ENCODE assay signal across 12 mouse cellular contexts in genomic region chr12:69783247-69784025, GRCm38 (mm10). TPM values are rescaled to one million over a fixed set of nuclear protein-coding genes. Genes with fewer than 3 reads are reported as not detected.
DNase-seq lines count a peak whose midpoint lies in the region; ATAC-seq and TF ChIP-seq lines count a peak whose summit lies in the region.
"Had no signal": no experiment of that assay in that cellular context is flagged by ENCODE, and none has a peak within 500 bp of the region (broad histone marks: within the 10 kb centered on the region; RNA-seq: fewer than 3 reads in every experiment).

No protein-coding gene starts in this region.

- no peaks in the 10 kb centered on the region for H3K9me3 ChIP-seq in heart, embryonic 12.5 days (replicated peaks)
- no peaks in the 10 kb centered on the region for H3K9me3 ChIP-seq in kidney, postnatal 0 days (replicated peaks; ENCODE audit: low read length)
- H3K9me3 ChIP-seq: limb, embryonic 15.5 days; midbrain, embryonic 13.5 days had no signal

- H3K4me1 ChIP-seq in heart, embryonic 12.5 days (replicated peaks): peaks cover 23% of the 10 kb centered on the region
- H3K4me1 ChIP-seq in kidney, postnatal 0 days (replicated peaks; ENCODE audit: insufficient read depth, low read length): 0 out of 2 replicates have a peak, but pooled peaks cover 11% of the 10 kb centered on the region
- H3K4me1 ChIP-seq: limb, embryonic 15.5 days; midbrain, embryonic 13.5 days had no signal

- WGBS in heart, embryonic 12.5 days: 52% methylated on average over 6 of the region's 6 CpGs
- WGBS in kidney, postnatal 0 days: 60% methylated on average over 6 of the region's 6 CpGs

- no peak for DNase-seq in heart, adult 18-20 months
- DNase-seq in c-Kit-negative CD71-positive TER-119-positive erythroid progenitor cells, embryonic 14.5 days (ENCODE audit: low read depth, low spot score): peak; percentile 82
- DNase-seq in kidney, postnatal 0 days (ENCODE audit: low spot score): no peak
- DNase-seq in adipocyte (ENCODE audit: low spot score): no peak
- no peak for DNase-seq in urinary bladder, adult 2 months (ENCODE audit: low spot score)
- DNase-seq: cerebellum, adult 9-10 months had no signal

- H3K27me3 ChIP-seq in heart, embryonic 12.5 days (replicated peaks): no peaks in the 10 kb centered on the region
- no peaks in the 10 kb centered on the region for H3K27me3 ChIP-seq in kidney, postnatal 0 days (ENCODE audit: insufficient read depth, low read length)

- no peaks in the 10 kb centered on the region for H3K36me3 ChIP-seq in heart, embryonic 12.5 days
- no peaks in the 10 kb centered on the region for H3K36me3 ChIP-seq in kidney, postnatal 0 days (ENCODE audit: insufficient read depth, low read length)
- H3K36me3 ChIP-seq: limb, embryonic 15.5 days; midbrain, embryonic 13.5 days had no signal

- peak; percentile 89 for ATAC-seq in heart, embryonic 12.5 days (ENCODE audit: insufficient number of reproducible peaks, low FRiP score)
- ATAC-seq in kidney, postnatal 0 days (replicated peaks; ENCODE audit: low FRiP score, low read depth): 0 out of 2 replicates have a peak, but pooled peaks have one; percentile 33
- ATAC-seq in megakaryocyte-erythroid progenitor cell, adult 5-6 weeks (replicated peaks; ENCODE audit: low FRiP score, low TSS enrichment, poor library complexity, severe bottlenecking): peak; percentile 89
- ATAC-seq in cerebellum, adult (ENCODE audit: insufficient number of reproducible peaks, low FRiP score, low TSS enrichment): no peak
- ATAC-seq: CD4-positive, CD25-positive, alpha-beta regulatory T cell, adult 4 months; midbrain, embryonic 13.5 days had no signal

- 0 out of 2 replicates have a peak overlapping the region, but pooled peaks have one; percentile 2 for H3K4me2 ChIP-seq in heart, embryonic 12.5 days
- no peak overlapping the region for H3K4me2 ChIP-seq in kidney, postnatal 0 days (ENCODE audit: low read length)
- H3K4me2 ChIP-seq: limb, embryonic 15.5 days; midbrain, embryonic 13.5 days had no signal

- TF ChIP-seq CTCF in kidney, postnatal 0 days (IDR thresholded peaks at IDR 0.05; ENCODE audit: low read depth): no peak

- no peak overlapping the region for H3K9ac ChIP-seq in heart, embryonic 12.5 days
- H3K9ac ChIP-seq in kidney, postnatal 0 days (ENCODE audit: low read depth, low read length): no peak overlapping the region
- H3K9ac ChIP-seq: limb, embryonic 15.5 days; midbrain, embryonic 13.5 days had no signal

- H3K27ac ChIP-seq in heart, embryonic 12.5 days (ENCODE audit: poor library complexity, severe bottlenecking): peak overlapping the region; percentile 10
- peak overlapping the region; percentile 90 for H3K27ac ChIP-seq in kidney, postnatal 0 days
- H3K27ac ChIP-seq: limb, embryonic 15.5 days; midbrain, embryonic 13.5 days had no signal

- H3K4me3 ChIP-seq in heart, embryonic 12.5 days: no peak overlapping the region
- no peak overlapping the region for H3K4me3 ChIP-seq in kidney, postnatal 0 days (replicated peaks; ENCODE audit: low read depth, low read length)
- H3K4me3 ChIP-seq: limb, embryonic 15.5 days; midbrain, embryonic 13.5 days had no signal

RNA-seq across cellular contexts. Expression of gene Cdkl1, which starts 7.6 kb away (rescaled TPM):
- polyA plus RNA-seq in heart, embryonic 12.5 days (2016; fragmentation: Nextera tagmentation; extraction: Ambion mirVana): 5.0 TPM in 2 replicates
- total RNA-seq in heart, adult 18-20 months (2021): 10 to 100 TPM; 11.2 to 15.7 TPM
- 85.5 and 93.2 TPM in 2 replicates for polyA plus RNA-seq in kidney, postnatal 0 days (2015; fragmentation: Nextera tagmentation; extraction: Ambion mirVana)
- total RNA-seq in megakaryocyte-erythroid progenitor cell, adult 5-6 weeks (2014; fragmentation: Nextera tagmentation): 0.27 and 0.57 TPM in 2 replicates
- 1.2 and 2.1 TPM in 2 replicates for total RNA-seq in megakaryocyte-erythroid progenitor cell, adult 5-6 weeks (2017)
- polyA plus RNA-seq in urinary bladder, adult 2 months (2012; rRNA removed): 5.4 and 11.1 TPM in 2 replicates
- polyA plus RNA-seq: CD4-positive, CD25-positive, alpha-beta regulatory T cell, adult 4 months had no signal

RNA-seq across cellular contexts. Expression of gene Atp5s, which starts 58.7 kb away (rescaled TPM):
- 31.1 and 31.2 TPM in 2 replicates for polyA plus RNA-seq in heart, embryonic 12.5 days (2016; fragmentation: Nextera tagmentation; extraction: Ambion mirVana)
- 10 to 100 TPM; 35.1 to 40.5 TPM for total RNA-seq in heart, adult 18-20 months (2021)
- polyA plus RNA-seq in kidney, postnatal 0 days (2015; fragmentation: Nextera tagmentation; extraction: Ambion mirVana): 29.5 and 32.9 TPM in 2 replicates
- 35.6 and 62.7 TPM in 2 replicates for total RNA-seq in megakaryocyte-erythroid progenitor cell, adult 5-6 weeks (2014; fragmentation: Nextera tagmentation)
- total RNA-seq in megakaryocyte-erythroid progenitor cell, adult 5-6 weeks (2017): 10.6 and 13.0 TPM in 2 replicates
- polyA plus RNA-seq in urinary bladder, adult 2 months (2012; rRNA removed): 20.0 and 30.4 TPM in 2 replicates

RNA-seq across cellular contexts. Expression of gene L2hgdh, which starts 58.8 kb away (rescaled TPM):
- polyA plus RNA-seq in heart, embryonic 12.5 days (2016; fragmentation: Nextera tagmentation; extraction: Ambion mirVana): 19.5 and 20.8 TPM in 2 replicates
- 10 to 100 TPM; 44.2 to 48.3 TPM for total RNA-seq in heart, adult 18-20 months (2021)
- polyA plus RNA-seq in kidney, postnatal 0 days (2015; fragmentation: Nextera tagmentation; extraction: Ambion mirVana): 20.0 and 21.1 TPM in 2 replicates
- total RNA-seq in megakaryocyte-erythroid progenitor cell, adult 5-6 weeks (2014; fragmentation: Nextera tagmentation): 25.7 and 36.9 TPM in 2 replicates
- total RNA-seq in megakaryocyte-erythroid progenitor cell, adult 5-6 weeks (2017): 27.9 and 54.3 TPM in 2 replicates
- 9.6 and 11.9 TPM in 2 replicates for polyA plus RNA-seq in urinary bladder, adult 2 months (2012; rRNA removed)
